Mouse (Mus musculus) gastrocnemius, adult 18-20 months (tissue): ENCODE measurements around the gene Thsd4. TPM values are rescaled to one million over a fixed set of nuclear protein-coding genes. Genes with fewer than 3 reads are reported as not detected.

Experiments
- DNase-seq: peaks from one replicate; pipeline ENCODE4 v3.0.0; 2021; ENCODE audit warnings: low spot score
- total RNA-seq, 2 experiments: library from RNA; stranded (reverse); gene quantifications; 2 replicates each; pipeline ENCODE4 v1.2.3; 2021

Gene Thsd4
- total RNA-seq, 2 experiments from 2014 or later: 0.45 to 0.82 TPM

- DNase-seq: peak; percentile 32
Observed at GRCm38 (mm10) chr9:60457359-60458210, 64.3 kb downstream of the Thsd4 start.

- DNase-seq: no peak
Observed at GRCm38 (mm10) chr9:60456651-60457050, 65.2 kb downstream of the Thsd4 start.

GRCm38 (mm10) chr9:60454406-60455076 lies 67.3 kb downstream of the Thsd4 start:
- peak; percentile 43 for DNase-seq

GRCm38 (mm10) chr9:60449498-60449897 lies 72.3 kb downstream of the Thsd4 start:
- no peak for DNase-seq

- DNase-seq: no peak
Observed at GRCm38 (mm10) chr9:60445821-60446220, 76.0 kb downstream of the Thsd4 start.

- no peak for DNase-seq
Observed at GRCm38 (mm10) chr9:60441274-60441902, 80.5 kb downstream of the Thsd4 start.

- DNase-seq: no peak
Observed at GRCm38 (mm10) chr9:60440506-60440905, 81.3 kb downstream of the Thsd4 start.

- no peak for DNase-seq
Observed at GRCm38 (mm10) chr9:60436246-60436645, 85.6 kb downstream of the Thsd4 start.

- no peak for DNase-seq
Observed at GRCm38 (mm10) chr9:60434093-60434492, 87.8 kb downstream of the Thsd4 start.

- DNase-seq: no peak
Observed at GRCm38 (mm10) chr9:60431924-60432323, 89.9 kb downstream of the Thsd4 start.

- no peak for DNase-seq
Observed at GRCm38 (mm10) chr9:60430017-60430416, 91.8 kb downstream of the Thsd4 start.

GRCm38 (mm10) chr9:60414076-60414755 lies 107.6 kb downstream of the Thsd4 start:
- DNase-seq: no peak

- no peak for DNase-seq
Observed at GRCm38 (mm10) chr9:60410872-60411635, 110.8 kb downstream of the Thsd4 start.

- no peak for DNase-seq
Observed at GRCm38 (mm10) chr9:60407374-60407773, 114.5 kb downstream of the Thsd4 start.

- DNase-seq: no peak
Observed at GRCm38 (mm10) chr9:60405777-60406176, 116.1 kb downstream of the Thsd4 start.

- no peak for DNase-seq
Observed at GRCm38 (mm10) chr9:60402681-60403080, 119.2 kb downstream of the Thsd4 start.

- no peak for DNase-seq
Observed at GRCm38 (mm10) chr9:60400001-60400400, 121.8 kb downstream of the Thsd4 start.

- no peak for DNase-seq
Observed at GRCm38 (mm10) chr9:60398073-60398472, 123.8 kb downstream of the Thsd4 start.

- no peak for DNase-seq
Observed at GRCm38 (mm10) chr9:60396096-60396495, 125.8 kb downstream of the Thsd4 start.

GRCm38 (mm10) chr9:60392916-60393315 lies 128.9 kb downstream of the Thsd4 start:
- no peak for DNase-seq

GRCm38 (mm10) chr9:60384751-60385150 lies 137.1 kb downstream of the Thsd4 start:
- no peak for DNase-seq
